In genomic region chr6:134984748-134985147, GRCm38 (mm10) we compare ENCODE assay signal across 8 mouse cellular contexts. TPM values are rescaled to one million over a fixed set of nuclear protein-coding genes. Genes with fewer than 3 reads are reported as not detected.
DNase-seq lines count a peak whose midpoint lies in the region; ATAC-seq and TF ChIP-seq lines count a peak whose summit lies in the region.

No protein-coding gene starts in this region.

- peaks cover 28% of the 10 kb centered on the region for H3K4me1 ChIP-seq in kidney, embryonic 15.5 days
- H3K4me1 ChIP-seq in heart, embryonic 15.5 days (replicated peaks), result peaks cover 15% of the 10 kb centered on the region
- peaks cover 12% of the 10 kb centered on the region for H3K4me1 ChIP-seq in limb, embryonic 14.5 days (ENCODE audit: control insufficient read depth, insufficient read depth, low read length)

- H3K27me3 ChIP-seq in kidney, embryonic 15.5 days, result no peaks in the 10 kb centered on the region
- H3K27me3 ChIP-seq in heart, embryonic 15.5 days, result no peaks in the 10 kb centered on the region
- no peaks in the 10 kb centered on the region for H3K27me3 ChIP-seq in limb, embryonic 14.5 days (ENCODE audit: control insufficient read depth, insufficient read depth, low read length)

- TF ChIP-seq POLR2A in limb, embryonic 14.5 days (IDR thresholded peaks at IDR 0.05; ENCODE audit: borderline replicate concordance, extremely low read depth, insufficient read depth, insufficient read length), result no peak

- 65% methylated on average over 3 of the region's 3 CpGs for WGBS in kidney, embryonic 15.5 days
- WGBS in heart, embryonic 15.5 days, result 58% methylated on average over 3 of the region's 3 CpGs
- WGBS in limb, embryonic 14.5 days, result 71% methylated on average over 3 of the region's 3 CpGs

- ATAC-seq in kidney, embryonic 15.5 days (replicated peaks; ENCODE audit: low FRiP score), result peak; percentile 15; the same call in 1 of the 2 replicates
- ATAC-seq in heart, embryonic 15.5 days (replicated peaks; ENCODE audit: insufficient number of reproducible peaks, insufficient read depth, low FRiP score, low read depth), result no peak
- ATAC-seq in limb, embryonic 14.5 days (ENCODE audit: low FRiP score, low read depth), result no peak

- peak overlapping the region; percentile 63; the same call in 1 of the 2 replicates for H3K4me3 ChIP-seq in kidney, embryonic 15.5 days (replicated peaks)
- H3K4me3 ChIP-seq in heart, embryonic 15.5 days, result peak overlapping the region; percentile 77
- H3K4me3 ChIP-seq in limb, embryonic 14.5 days (replicated peaks; ENCODE audit: low read length), result no peak overlapping the region

- intact Hi-C loops in gastrocnemius, postnatal 14 days (cut with DNase I; ENCODE audit: low total_unique reads), result no loop called here

- no peaks in the 10 kb centered on the region for H3K9me3 ChIP-seq in kidney, embryonic 15.5 days (replicated peaks)
- H3K9me3 ChIP-seq in heart, embryonic 15.5 days (replicated peaks), result no peaks in the 10 kb centered on the region
- H3K9me3 ChIP-seq in limb, embryonic 14.5 days (ENCODE audit: control insufficient read depth, low read length), result no peaks in the 10 kb centered on the region

- no peak overlapping the region for H3K27ac ChIP-seq in kidney, embryonic 15.5 days
- no peak overlapping the region for H3K27ac ChIP-seq in heart, embryonic 15.5 days
- no peak overlapping the region for H3K27ac ChIP-seq in limb, embryonic 14.5 days (replicated peaks; ENCODE audit: low read depth, low read length)

- no peak overlapping the region for H3K9ac ChIP-seq in kidney, embryonic 15.5 days
- H3K9ac ChIP-seq in heart, embryonic 15.5 days, result peak overlapping the region; percentile 17; the same call in 1 of the 2 replicates
- H3K9ac ChIP-seq in limb, embryonic 14.5 days (ENCODE audit: low read depth, low read length, severe bottlenecking), result no peak overlapping the region

- H3K4me2 ChIP-seq in kidney, embryonic 15.5 days, result peak overlapping the region; percentile 94
- peak overlapping the region; percentile 96 for H3K4me2 ChIP-seq in heart, embryonic 15.5 days
- H3K4me2 ChIP-seq in limb, embryonic 14.5 days (replicated peaks; ENCODE audit: low read depth, low read length, severe bottlenecking), result no peak overlapping the region

- no peaks in the 10 kb centered on the region for H3K36me3 ChIP-seq in kidney, embryonic 15.5 days
- no peaks in the 10 kb centered on the region for H3K36me3 ChIP-seq in heart, embryonic 15.5 days
- no peaks in the 10 kb centered on the region for H3K36me3 ChIP-seq in limb, embryonic 14.5 days (ENCODE audit: control insufficient read depth, insufficient read depth, low read length)

- DNase-seq in kidney, adult 11 months, result no peak
- DNase-seq in adipocyte (ENCODE audit: low spot score), result peak; percentile 43
- peak; percentile 47 for DNase-seq in limb, embryonic 14.5 days (ENCODE audit: low spot score)
- peak; percentile 27 to 31 for DNase-seq in spleen, postnatal 14 days (ENCODE audit: low spot score in 2 of 2)
- DNase-seq in gastrocnemius, postnatal 14 days, result no peak
- no peak for DNase-seq in urinary bladder, postnatal 10 days (ENCODE audit: low spot score)

RNA-seq across cellular contexts. Expression of gene Apold1, which starts 3.2 kb away (rescaled TPM):
- polyA plus RNA-seq in kidney, embryonic 15.5 days (2015; fragmentation: Nextera tagmentation; extraction: Ambion mirVana), result 3.9 and 4.6 TPM in 2 replicates
- 8.2 and 8.8 TPM in 2 replicates for polyA plus RNA-seq in heart, embryonic 15.5 days (2015; fragmentation: Nextera tagmentation; extraction: Ambion mirVana)
- 2.7 and 3.4 TPM in 2 replicates for polyA plus RNA-seq in limb, embryonic 14.5 days (2012; rRNA removed)
- polyA plus RNA-seq in limb, embryonic 14.5 days (2014; fragmentation: Nextera tagmentation; extraction: Ambion mirVana), result 4.8 and 4.9 TPM in 2 replicates
- total RNA-seq in gastrocnemius, postnatal 14 days (2021), result 1 to 10 TPM; 2.7 to 2.8 TPM

RNA-seq across cellular contexts. Expression of gene Ddx47, which starts 26.7 kb away (rescaled TPM):
- polyA plus RNA-seq in kidney, embryonic 15.5 days (2015; fragmentation: Nextera tagmentation; extraction: Ambion mirVana), result 118 and 120 TPM in 2 replicates
- 59.7 and 73.4 TPM in 2 replicates for polyA plus RNA-seq in heart, embryonic 15.5 days (2015; fragmentation: Nextera tagmentation; extraction: Ambion mirVana)
- 93.9 and 104 TPM in 2 replicates for polyA plus RNA-seq in limb, embryonic 14.5 days (2012; rRNA removed)
- polyA plus RNA-seq in limb, embryonic 14.5 days (2014; fragmentation: Nextera tagmentation; extraction: Ambion mirVana), result 97.6 and 107 TPM in 2 replicates
- 10 to 100 TPM; 30.2 to 33.0 TPM for total RNA-seq in gastrocnemius, postnatal 14 days (2021)

Comparison
In these comparisons a context has a peak if more than half of its experiments do, and no peak if none do; other contexts are left out.
1. DNase-seq: peak in adipocyte (single experiment), limb, embryonic 14.5 days (single experiment) and spleen, postnatal 14 days (2 of 2); none in kidney, adult 11 months (single experiment), gastrocnemius, postnatal 14 days (single experiment) and urinary bladder, postnatal 10 days (single experiment).